Mouse (Mus musculus): ENCODE results near the gene Ypel4.
"Not testable (repeated sequence)": the region's sequence is repeated elsewhere in the genome, so short reads cannot be mapped to it uniquely, and the experiment has no call there.

DNA sequence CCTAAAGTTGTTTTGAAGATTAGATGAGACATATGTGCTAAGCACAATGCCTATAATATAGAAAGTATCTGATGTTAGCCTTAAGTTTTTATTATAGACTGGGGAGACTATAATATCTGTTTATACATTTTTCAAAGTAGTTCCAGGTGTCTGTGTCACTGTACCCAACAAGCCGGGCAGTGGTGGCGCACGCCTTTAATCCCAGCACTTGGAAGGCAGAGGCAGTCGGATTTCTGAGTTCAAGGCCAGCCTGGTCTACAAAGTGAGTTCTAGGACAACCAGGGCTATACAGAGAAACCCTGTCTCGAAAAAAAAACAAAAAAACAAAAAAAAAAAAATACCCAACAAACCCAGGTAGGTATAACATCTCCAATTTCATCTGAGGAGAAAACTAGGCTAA lies 5.7 kb upstream of the Ypel4 start:
- not testable (repeated sequence) for TF ChIP-seq CTCF (IDR thresholded peaks at IDR 0.05; ENCODE audit: low read depth); EP300 (optimal IDR thresholded peaks at IDR 0.05)
